Mouse (Mus musculus) embryonic facial prominence, embryonic 11.5 days (tissue): ENCODE data around the gene Cxcl2. TPM values are rescaled to one million over a fixed set of nuclear protein-coding genes. Genes with fewer than 3 reads are reported as not detected.

Experiments used
- ATAC-seq: fragments of 200-750 bp; cut with Nextera tagmentation; replicated peaks from 2 replicates; pipeline ENCODE4 v1.8.0; 2017; ENCODE audit warnings: low read depth; ENCODE audit not compliant: insufficient number of reproducible peaks, low FRiP score, low TSS enrichment
- DNase-seq: peaks from one replicate; pipeline ENCODE4 v3.0.0-alpha.2; 2015; ENCODE audit warnings: low spot score
- H3K27ac ChIP-seq: fragments of 300-500 bp; sonication (generic); replicated peaks from 2 replicates; pipeline ENCODE4 v1.5.1; 2014; ENCODE audit warnings: mild to moderate bottlenecking, low read depth, low read length, control low read depth
- H3K27me3 ChIP-seq: fragments of 300-500 bp; sonication (generic); 2 replicates; pipeline ENCODE4 v1.6.1; 2014; ENCODE audit warnings: mild to moderate bottlenecking, low read length, moderate library complexity, mixed read lengths; ENCODE audit not compliant: control insufficient read depth, insufficient read depth
- H3K36me3 ChIP-seq: fragments of 300-500 bp; sonication (generic); replicated peaks from 2 replicates; pipeline ENCODE4 v1.6.1; 2014; ENCODE audit warnings: low read depth, mild to moderate bottlenecking, low read length, moderate library complexity, mixed read lengths; ENCODE audit not compliant: control insufficient read depth, insufficient read depth
- H3K4me1 ChIP-seq: fragments of 300-500 bp; sonication (generic); 2 replicates; pipeline ENCODE4 v1.6.1; 2014; ENCODE audit warnings: low read length, mixed read lengths; ENCODE audit not compliant: control insufficient read depth, insufficient read depth
- H3K4me2 ChIP-seq: fragments of 300-500 bp; sonication (generic); 2 replicates; pipeline ENCODE4 v1.6.1; 2014; ENCODE audit warnings: low read depth, mild to moderate bottlenecking, control low read depth, low read length, moderate library complexity
- H3K4me3 ChIP-seq: fragments of 300-500 bp; sonication (generic); 2 replicates; pipeline ENCODE4 v1.5.1; 2014; ENCODE audit warnings: low read depth, low read length, control low read depth
- H3K9ac ChIP-seq: fragments of 300-500 bp; sonication (generic); replicated peaks from 2 replicates; pipeline ENCODE4 v1.6.1; 2014; ENCODE audit warnings: mild to moderate bottlenecking, control low read depth, low read length
- H3K9me3 ChIP-seq: fragments of 300-500 bp; sonication (generic); replicated peaks from 2 replicates; pipeline ENCODE4 v1.6.1; 2016; ENCODE audit warnings: mild to moderate bottlenecking, low read length, inconsistent platforms, mixed read lengths; ENCODE audit not compliant: control insufficient read depth
- WGBS: fragments of 180-500 bp; shearing (Covaris S2); extraction: QIAGEN DNeasy Blood & Tissue Kit; methylation state at CpG from one replicate; pipeline ENCODE4 v1.1.7; 2014; 5-methylcytosine and 5-hydroxymethylcytosine counted together
- polyA plus RNA-seq: library from polyadenylated mRNA; unstranded; fragments of >200 nt; fragmentation: Nextera tagmentation; extraction: Ambion mirVana; gene quantifications from 2 replicates; pipeline ENCODE4 v1.2.1, GENCODE M21; 2014

The Cxcl2 gene
- polyA plus RNA-seq, 1 experiment from 2014 or later: not detected

GRCm38 (mm10) chr5:90900688-90901087, 3.0 kb upstream of the Cxcl2 start:
- WGBS: 84% methylated on average over 7 of the region's 7 CpGs
- no peaks in the 10 kb centered on the region for H3K27me3 ChIP-seq
- H3K36me3 ChIP-seq: no peaks in the 10 kb centered on the region
- H3K4me2 ChIP-seq: no peak overlapping the region
- DNase-seq (no peak), ATAC-seq (no peak)
- H3K4me1 ChIP-seq: no peaks in the 10 kb centered on the region
- H3K27ac ChIP-seq: no peak overlapping the region
- no peak overlapping the region for H3K4me3 ChIP-seq
- no peaks in the 10 kb centered on the region for H3K9me3 ChIP-seq
- no peak overlapping the region for H3K9ac ChIP-seq

- DNase-seq (peak; percentile 44), ATAC-seq (no peak)
- Histone ChIP-seq H3K4me2 (peak overlapping the region; percentile 58), H3K9ac (no peak overlapping the region), H3K4me1 (no peaks in the 10 kb centered on the region), H3K27ac (no peak overlapping the region), H3K9me3 (no peaks in the 10 kb centered on the region), H3K4me3 (peak overlapping the region; percentile 23; the same call in 1 of the 2 replicates), H3K27me3 (no peaks in the 10 kb centered on the region), H3K36me3 (no peaks in the 10 kb centered on the region)
- WGBS: 9% methylated on average over 10 of the region's 10 CpGs
Measured at GRCm38 (mm10) chr5:90902380-90903260, 1.1 kb upstream of the Cxcl2 start.

GRCm38 (mm10) chr5:90908983-90909382, 5.3 kb downstream of the Cxcl2 start:
- Histone ChIP-seq H3K9me3 (no peaks in the 10 kb centered on the region), H3K4me3 (no peak overlapping the region), H3K9ac (no peak overlapping the region), H3K4me1 (no peaks in the 10 kb centered on the region), H3K27ac (no peak overlapping the region), H3K36me3 (no peaks in the 10 kb centered on the region), H3K27me3 (no peaks in the 10 kb centered on the region), H3K4me2 (no peak overlapping the region)
- no peak for ATAC-seq
- WGBS: 4% methylated on average over 2 of the region's 2 CpGs
- DNase-seq: peak; percentile 84

DNA sequence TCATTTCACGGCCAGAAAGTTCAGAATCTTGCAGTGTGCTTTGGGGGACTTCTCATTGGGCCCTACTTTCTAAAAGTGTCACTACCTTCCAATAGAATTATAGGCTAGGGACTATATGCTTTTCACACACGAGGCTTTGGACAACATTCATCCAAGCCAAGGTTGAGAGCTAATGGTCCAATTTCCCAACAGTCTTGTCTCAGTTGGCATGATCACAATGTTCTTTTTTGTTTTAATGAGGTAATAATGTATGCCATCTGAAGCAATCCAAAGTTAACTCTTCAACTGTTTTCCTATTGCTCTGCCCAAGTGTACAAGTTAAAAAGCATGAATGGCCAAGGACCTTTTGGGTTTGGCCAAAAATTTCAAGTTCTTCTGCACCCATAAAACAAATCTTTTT, 15.8 kb downstream of the Cxcl2 start:
- Histone ChIP-seq H3K27me3 (no peaks in the 10 kb centered on the region), H3K9ac (no peak overlapping the region), H3K36me3 (no peaks in the 10 kb centered on the region), H3K4me2 (no peak overlapping the region), H3K9me3 (no peaks in the 10 kb centered on the region), H3K4me3 (no peak overlapping the region), H3K4me1 (no peaks in the 10 kb centered on the region), H3K27ac (no peak overlapping the region)
- 77% methylated on average over 2 of the region's 2 CpGs for WGBS
- DNase-seq: no peak
- no peak for ATAC-seq

DNA sequence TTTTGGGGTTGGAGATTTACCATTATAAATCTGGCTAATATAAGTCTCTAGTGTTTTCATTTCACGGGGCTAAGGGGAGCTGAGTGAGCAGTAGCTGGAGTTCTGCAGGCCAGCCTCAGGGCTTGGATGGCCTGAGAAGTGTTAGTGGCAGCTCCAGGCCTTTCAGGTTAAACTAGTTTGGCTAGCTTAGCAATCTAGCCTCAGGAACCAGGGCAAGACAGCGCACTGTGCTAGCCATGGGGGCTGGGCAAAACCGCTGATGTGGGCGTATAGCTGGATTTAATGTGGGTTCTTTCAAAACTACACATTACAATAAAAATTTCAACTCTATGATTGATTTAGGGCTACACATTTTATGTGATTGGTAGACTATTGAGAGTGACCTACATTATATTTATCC, 19.3 kb downstream of the Cxcl2 start:
- no peak for DNase-seq
- Histone ChIP-seq H3K4me3 (no peak overlapping the region), H3K27ac (no peak overlapping the region), H3K27me3 (no peaks in the 10 kb centered on the region), H3K36me3 (no peaks in the 10 kb centered on the region), H3K9ac (no peak overlapping the region), H3K4me1 (no peaks in the 10 kb centered on the region), H3K4me2 (no peak overlapping the region), H3K9me3 (no peaks in the 10 kb centered on the region)
- ATAC-seq: no peak
- WGBS: 85% methylated on average over 4 of the region's 4 CpGs

GRCm38 (mm10) chr5:90930546-90930945, 26.9 kb downstream of the Cxcl2 start:
- H3K4me1 ChIP-seq: no peaks in the 10 kb centered on the region
- no peaks in the 10 kb centered on the region for H3K27me3 ChIP-seq
- no peaks in the 10 kb centered on the region for H3K9me3 ChIP-seq
- peak overlapping the region; percentile 97 for H3K9ac ChIP-seq
- H3K4me2 ChIP-seq: peak overlapping the region; percentile 52
- H3K4me3 ChIP-seq: peak overlapping the region; percentile 74
- H3K36me3 ChIP-seq: no peaks in the 10 kb centered on the region
- WGBS: 47% methylated on average over 2 of the region's 2 CpGs
- DNase-seq: no peak
- ATAC-seq: peak; percentile 3; the same call in 1 of the 2 replicates
- H3K27ac ChIP-seq: peak overlapping the region; percentile 98

GRCm38 (mm10) chr5:90930971-90931851, 27.5 kb downstream of the Cxcl2 start, which contains the start of gene Mthfd2l:
Gene Mthfd2l, plus strand, starts transcription at chr5:90931117.
- H3K4me3 ChIP-seq: peak within 1 kb of the TSS; percentile 74
- H3K4me2 ChIP-seq: peak within 1 kb of the TSS; percentile 52
- ATAC-seq: peak; percentile 99
- under 1% methylated on average over 62 of the region's 79 CpGs for WGBS
- H3K9ac ChIP-seq: peak within 1 kb of the TSS; percentile 97
- peak; percentile 93 for DNase-seq
- H3K27ac ChIP-seq: peak within 1 kb of the TSS; percentile 98
- H3K36me3 ChIP-seq: no peaks in the 10 kb centered on the region
- no peaks in the 10 kb centered on the region for H3K4me1 ChIP-seq
- H3K27me3 ChIP-seq: no peaks in the 10 kb centered on the region
- H3K9me3 ChIP-seq: no peaks in the 10 kb centered on the region
